Mouse (Mus musculus): ENCODE results near the gene Sall1.

Gene Sall1

DNA sequence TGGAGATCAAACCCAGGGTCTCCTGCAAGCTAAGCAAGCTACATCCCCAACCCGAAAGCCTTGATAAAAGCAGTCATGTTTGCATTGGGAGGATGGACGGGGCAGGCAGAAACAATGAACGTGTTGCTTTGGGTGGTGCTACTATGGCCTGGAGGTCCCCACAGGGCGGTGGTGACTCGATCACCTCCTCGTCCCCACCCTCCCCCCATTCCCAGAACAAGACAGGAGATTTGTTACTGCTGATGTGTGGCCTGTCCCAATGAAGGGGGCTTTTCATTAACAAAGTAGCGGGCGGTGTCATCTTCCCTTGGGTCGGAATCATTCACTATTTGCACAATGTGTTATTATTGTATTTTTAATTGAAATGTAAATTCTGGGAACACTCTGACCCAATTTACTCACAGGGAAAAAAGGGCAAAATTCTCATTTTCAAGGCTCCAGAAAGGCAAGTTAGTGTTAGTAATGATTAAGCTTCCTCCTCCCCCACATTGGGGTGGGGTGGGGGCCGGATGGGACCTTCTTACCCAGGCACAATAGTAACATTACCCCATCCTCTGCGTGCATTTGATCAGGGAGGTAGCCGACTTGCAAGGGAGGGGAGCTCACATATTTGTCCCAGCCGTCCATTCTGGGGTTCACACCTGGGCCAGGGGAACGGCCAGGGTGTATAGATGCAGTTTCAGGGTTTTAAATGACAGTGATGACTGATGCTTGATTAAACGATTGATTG is 52.0 kb downstream of the Sall1 start:
- DNase-seq (ENCODE audit: low spot score): no peak

DNA sequence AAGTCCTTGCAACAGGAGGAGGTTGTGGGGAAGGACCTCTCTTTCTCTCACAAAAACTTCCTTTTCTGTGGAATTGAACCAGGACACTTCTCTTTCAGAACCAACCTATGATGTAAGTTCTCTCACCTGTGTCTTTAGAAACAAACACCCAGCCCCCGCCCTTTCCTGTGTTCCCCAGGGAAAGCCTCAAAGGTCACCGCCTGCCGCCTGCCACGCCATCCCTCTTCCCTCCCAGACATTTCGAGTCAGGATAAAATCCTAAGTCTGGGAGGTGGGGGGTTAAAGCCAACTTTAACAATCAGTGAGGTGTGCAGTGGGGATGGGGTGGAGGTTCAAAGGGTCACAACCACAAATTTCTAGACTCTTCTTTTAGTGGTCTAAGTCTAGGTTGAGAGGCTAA is 52.8 kb downstream of the Sall1 start:
- DNase-seq (ENCODE audit: low spot score): no peak

GRCm38 (mm10) chr8:88989002-88989401 is 55.0 kb downstream of the Sall1 start:
- DNase-seq (ENCODE audit: low spot score): no peak

DNA sequence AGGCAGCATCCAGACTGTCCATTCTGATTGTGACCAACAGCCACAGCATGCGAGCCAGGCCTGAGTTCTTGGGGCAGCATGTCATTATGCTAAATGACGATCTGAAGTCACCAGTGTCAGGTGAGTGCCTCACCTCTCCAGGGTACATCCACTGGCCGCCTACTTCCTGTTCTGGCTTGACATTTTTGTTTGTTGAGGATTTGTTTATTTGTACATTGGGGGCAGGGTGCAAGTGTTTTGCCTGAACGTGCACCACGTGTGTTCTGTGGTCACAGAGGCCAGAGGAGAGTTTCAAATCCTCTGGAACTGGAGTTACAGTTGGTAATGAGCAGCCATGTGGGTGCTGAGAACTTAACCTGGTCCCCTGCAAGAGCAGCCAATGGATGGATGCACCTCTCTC is 60.5 kb downstream of the Sall1 start:
- DNase-seq (ENCODE audit: low spot score): no peak
